Mouse (Mus musculus): ENCODE measurements at regions not wholly inside any gene's neighbourhood (a gene's known extent, or its start where the extent isn't known, plus 50 kb on each side); places are given as distances from the start of the nearest gene placed in this dataset.

- TF ChIP-seq GATA1 (IDR thresholded peaks at IDR 0.05; ENCODE audit: low read length), result no peak
- TF ChIP-seq TAL1 (IDR thresholded peaks at IDR 0.05; ENCODE audit: low read length), result no peak
Measured at GRCm38 (mm10) chr13:91344139-91344538, 115.9 kb upstream of the Ssbp2 start.

Data from erythroblast, embryonic 14.5 days (primary cell).